Mouse (Mus musculus) lung, embryonic 14.5 days (tissue): Measurements from ENCODE around the gene Scyl3. TPM values are rescaled to one million over a fixed set of nuclear protein-coding genes. Genes with fewer than 3 reads are reported as not detected.

Source experiments
- ATAC-seq: fragments of 200-750 bp; cut with Nextera tagmentation; 2 replicates; pipeline ENCODE4 v1.8.0; 2017; ENCODE audit warnings: mild to moderate bottlenecking, moderate TSS enrichment, moderate library complexity; ENCODE audit not compliant: insufficient read depth
- DNase-seq: peaks from one replicate; pipeline ENCODE4 v3.0.0-alpha.2; 2015
- H3K27ac ChIP-seq: fragments of 300-500 bp; sonication (generic); 2 replicates; pipeline ENCODE4 v1.5.1; 2014; ENCODE audit warnings: low read depth, mild to moderate bottlenecking, moderate library complexity
- H3K27me3 ChIP-seq: fragments of 300-500 bp; sonication (generic); 2 replicates; pipeline ENCODE4 v1.6.1; 2014; ENCODE audit warnings: low read length, control low read depth; ENCODE audit not compliant: insufficient read depth
- H3K36me3 ChIP-seq: fragments of 300-500 bp; sonication (generic); 2 replicates; pipeline ENCODE4 v1.6.1; 2014; ENCODE audit warnings: control low read depth; ENCODE audit not compliant: insufficient read depth
- H3K4me1 ChIP-seq: fragments of 300-500 bp; sonication (generic); 2 replicates; pipeline ENCODE4 v1.6.1; 2014; ENCODE audit warnings: antibody characterized with exemption, control low read depth; ENCODE audit not compliant: insufficient read depth
- H3K4me2 ChIP-seq: fragments of 300-500 bp; sonication (generic); 2 replicates; pipeline ENCODE4 v1.6.1; 2014; ENCODE audit warnings: mild to moderate bottlenecking
- H3K4me3 ChIP-seq: fragments of 300-500 bp; sonication (generic); 2 replicates; pipeline ENCODE4 v1.5.1; 2014; ENCODE audit warnings: low read depth, low read length
- H3K9ac ChIP-seq: fragments of 300-500 bp; sonication (generic); 2 replicates; pipeline ENCODE4 v1.6.1; 2014
- H3K9me3 ChIP-seq: fragments of 300-500 bp; sonication (generic); 2 replicates; pipeline ENCODE4 v1.6.1; 2016; ENCODE audit warnings: low read depth, low read length, control low read depth
- CTCF ChIP-seq: IDR thresholded peaks from 2 replicates; pipeline ENCODE4 v1.5.1; 2016; ENCODE audit warnings: antibody characterized with exemption, low read depth
- WGBS: fragments of 180-500 bp; shearing (Covaris S2); extraction: QIAGEN DNeasy Blood & Tissue Kit; methylation state at CpG from one replicate; pipeline ENCODE4 v1.1.7; 2014; 5-methylcytosine and 5-hydroxymethylcytosine counted together
- polyA plus RNA-seq: library from polyadenylated mRNA; unstranded; fragments of >200 nt; fragmentation: Nextera tagmentation; extraction: Ambion mirVana; gene quantifications from 2 replicates; pipeline ENCODE4 v1.2.1, GENCODE M21; 2014

Gene Scyl3
- polyA plus RNA-seq, 1 experiment from 2014 or later, result 19.8 TPM

DNA sequence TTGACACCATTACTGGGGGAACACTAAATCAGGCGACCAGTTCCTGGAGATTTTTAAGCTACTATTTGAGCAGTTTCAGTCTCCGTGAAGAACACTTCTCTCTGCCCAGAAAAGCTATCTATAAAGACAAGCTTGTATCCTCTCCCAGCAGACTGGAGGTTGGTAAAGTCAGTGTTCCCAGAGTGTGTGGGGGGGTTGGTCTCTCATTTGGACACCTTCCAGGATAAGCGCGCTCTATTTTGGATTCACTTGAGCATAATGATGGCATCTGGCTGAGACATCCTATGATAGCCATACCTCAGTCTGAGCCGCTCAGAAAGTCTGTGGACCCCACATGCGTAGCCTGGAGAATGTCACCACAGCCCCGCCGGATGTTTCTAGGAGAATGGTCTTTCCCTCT is 4.8 kb upstream of the Scyl3 start:
- no peaks in the 10 kb centered on the region for H3K9me3 ChIP-seq
- H3K4me2 ChIP-seq, result no peak overlapping the region
- DNase-seq (peak; percentile 29), ATAC-seq (no peak)
- no peak overlapping the region for H3K9ac ChIP-seq
- WGBS, result 74% methylated on average over 8 of the region's 8 CpGs
- H3K36me3 ChIP-seq, result no peaks in the 10 kb centered on the region
- H3K4me3 ChIP-seq, result no peak overlapping the region
- H3K4me1 ChIP-seq, result peaks cover 4% of the 10 kb centered on the region; the same call in 1 of the 2 replicates
- TF ChIP-seq CTCF, result no peak
- H3K27ac ChIP-seq, result no peak overlapping the region
- no peaks in the 10 kb centered on the region for H3K27me3 ChIP-seq

DNA sequence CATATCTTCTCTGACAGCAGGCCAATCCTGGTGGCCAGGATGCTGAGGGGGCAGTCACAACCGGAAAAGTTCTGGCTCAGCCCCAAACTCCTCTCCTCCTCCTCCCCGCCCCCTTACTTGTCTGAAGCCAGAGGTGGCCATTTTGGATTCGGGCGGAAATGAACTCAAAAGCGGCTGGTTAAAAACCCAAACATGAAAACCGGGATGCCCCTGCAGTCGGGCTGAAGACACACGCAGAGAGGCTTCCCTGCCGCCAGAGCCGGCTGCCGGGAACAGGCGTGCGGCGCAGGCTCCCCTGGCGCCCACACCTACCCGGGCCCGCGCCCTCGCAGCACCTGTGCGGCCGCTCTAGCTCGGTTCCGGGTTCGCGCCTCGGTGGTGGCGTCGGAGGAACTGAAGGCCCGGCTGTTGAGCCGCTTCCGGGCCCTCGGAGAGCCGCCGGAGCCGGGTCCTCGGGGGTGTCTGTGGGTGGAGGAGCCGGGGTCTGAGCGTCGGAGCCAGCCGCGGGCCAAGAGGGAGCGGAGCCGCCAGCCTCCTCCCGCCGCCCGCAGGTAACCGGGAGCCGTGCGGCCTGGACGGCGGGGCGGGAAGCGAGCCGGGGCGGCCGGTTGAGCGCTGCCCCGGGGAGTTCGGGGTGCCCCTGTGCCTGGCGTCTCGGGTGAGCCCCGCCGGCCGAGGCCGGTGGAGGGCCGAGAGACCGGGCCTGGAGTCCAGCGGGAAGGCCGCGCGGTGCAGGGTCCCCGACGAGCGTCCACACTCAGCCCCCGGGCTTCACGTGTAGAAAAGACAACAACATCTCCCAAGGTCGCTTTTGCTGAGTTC is 947 bp downstream of the Scyl3 start:
- WGBS, result under 1% methylated on average over 75 of the region's 77 CpGs
- no peak for TF ChIP-seq CTCF
- Histone ChIP-seq H3K36me3 (peaks cover 7% of the 10 kb centered on the region; the same call in 1 of the 2 replicates), H3K4me2 (peak overlapping the region; percentile 76), H3K9me3 (no peaks in the 10 kb centered on the region), H3K4me1 (peaks cover 15% of the 10 kb centered on the region; the same call in 1 of the 2 replicates), H3K9ac (peak overlapping the region; percentile 94), H3K27me3 (no peaks in the 10 kb centered on the region), H3K27ac (peak overlapping the region; percentile 68; the same call in 1 of the 2 replicates), H3K4me3 (peak overlapping the region; percentile 94)
- peak; percentile 93 for ATAC-seq
- DNase-seq, result peak; percentile 97

DNA sequence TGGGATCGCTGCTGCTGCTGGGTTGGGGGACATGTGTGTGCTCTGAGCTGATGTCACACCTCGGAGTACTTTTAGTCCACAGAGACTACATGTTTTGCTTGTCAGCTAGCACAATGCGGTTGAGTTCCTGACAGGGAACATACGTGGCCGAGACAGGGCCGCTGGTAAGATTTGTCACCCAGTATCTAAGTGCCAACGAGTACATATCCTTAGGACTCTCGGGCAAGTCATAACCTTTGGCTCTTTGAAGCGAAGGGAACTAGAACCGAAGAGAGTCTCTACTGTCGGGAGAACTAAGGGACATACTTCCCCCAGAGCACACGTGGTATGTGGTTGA is 1.5 kb downstream of the Scyl3 start:
- Histone ChIP-seq H3K4me1 (peaks cover 15% of the 10 kb centered on the region; the same call in 1 of the 2 replicates), H3K27me3 (no peaks in the 10 kb centered on the region), H3K4me2 (peak overlapping the region; percentile 76), H3K9me3 (no peaks in the 10 kb centered on the region), H3K4me3 (peak overlapping the region; percentile 94), H3K27ac (no peak overlapping the region), H3K9ac (peak overlapping the region; percentile 94), H3K36me3 (peaks cover 13% of the 10 kb centered on the region; the same call in 1 of the 2 replicates)
- ATAC-seq, result no peak; the same call in 1 of the 2 replicates
- no peak for DNase-seq
- 2% methylated on average over 12 of the region's 12 CpGs for WGBS
- no peak for TF ChIP-seq CTCF

DNA sequence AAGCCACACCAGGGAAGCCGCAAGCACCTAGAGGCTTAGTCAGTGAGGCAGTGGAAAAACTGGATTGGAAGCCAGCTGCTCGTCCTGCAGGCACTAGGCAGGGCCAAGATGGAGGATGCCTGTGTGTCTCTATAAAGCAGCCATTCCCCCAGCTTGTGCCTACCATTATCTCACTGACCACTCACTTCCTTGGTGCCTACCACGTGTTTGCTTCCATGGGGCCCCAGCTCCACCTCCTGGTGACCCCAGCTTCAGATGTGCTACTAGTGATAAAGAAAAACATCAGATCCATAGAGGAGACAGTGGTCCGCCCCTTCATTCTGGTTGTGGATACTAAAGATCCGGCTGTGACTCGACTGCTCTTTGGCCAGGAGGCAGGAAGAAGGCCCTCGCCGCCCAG is 2.9 kb downstream of the Scyl3 start:
- ATAC-seq (no peak), DNase-seq (no peak)
- Histone ChIP-seq H3K4me3 (no peak overlapping the region), H3K9ac (no peak overlapping the region), H3K9me3 (no peaks in the 10 kb centered on the region), H3K4me2 (no peak overlapping the region), H3K4me1 (peaks cover 15% of the 10 kb centered on the region; the same call in 1 of the 2 replicates), H3K27me3 (no peaks in the 10 kb centered on the region), H3K36me3 (peaks cover 27% of the 10 kb centered on the region; the same call in 1 of the 2 replicates), H3K27ac (no peak overlapping the region)
- 76% methylated on average over 8 of the region's 8 CpGs for WGBS
- no peak for TF ChIP-seq CTCF

DNA sequence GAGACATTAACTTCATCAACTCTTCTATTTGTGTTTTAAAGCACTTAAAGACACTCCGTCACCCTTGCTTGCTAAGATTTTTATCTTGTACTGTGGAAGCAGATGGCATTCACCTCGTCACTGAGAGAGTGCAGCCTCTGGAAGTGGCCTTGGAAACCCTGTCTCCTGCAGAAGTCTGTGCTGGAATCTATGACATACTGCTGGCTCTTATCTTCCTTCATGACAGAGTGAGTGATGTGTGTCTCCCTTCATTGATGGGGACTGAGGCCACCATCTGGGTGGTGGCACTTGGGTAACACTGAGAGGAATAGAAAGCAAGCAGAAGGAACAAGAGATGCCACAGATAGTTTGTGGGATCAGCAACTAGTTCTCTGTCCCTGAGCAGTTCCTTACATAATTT is 5.7 kb downstream of the Scyl3 start:
- 69% methylated on average over 2 of the region's 2 CpGs for WGBS
- peaks cover 48% of the 10 kb centered on the region for H3K36me3 ChIP-seq
- no peak overlapping the region for H3K27ac ChIP-seq
- no peak for TF ChIP-seq CTCF
- no peak for DNase-seq
- H3K9me3 ChIP-seq, result no peaks in the 10 kb centered on the region
- peaks cover 9% of the 10 kb centered on the region; the same call in 1 of the 2 replicates for H3K4me1 ChIP-seq
- H3K27me3 ChIP-seq, result no peaks in the 10 kb centered on the region
- no peak overlapping the region for H3K9ac ChIP-seq
- ATAC-seq, result no peak
- H3K4me2 ChIP-seq, result no peak overlapping the region
- no peak overlapping the region for H3K4me3 ChIP-seq

DNA sequence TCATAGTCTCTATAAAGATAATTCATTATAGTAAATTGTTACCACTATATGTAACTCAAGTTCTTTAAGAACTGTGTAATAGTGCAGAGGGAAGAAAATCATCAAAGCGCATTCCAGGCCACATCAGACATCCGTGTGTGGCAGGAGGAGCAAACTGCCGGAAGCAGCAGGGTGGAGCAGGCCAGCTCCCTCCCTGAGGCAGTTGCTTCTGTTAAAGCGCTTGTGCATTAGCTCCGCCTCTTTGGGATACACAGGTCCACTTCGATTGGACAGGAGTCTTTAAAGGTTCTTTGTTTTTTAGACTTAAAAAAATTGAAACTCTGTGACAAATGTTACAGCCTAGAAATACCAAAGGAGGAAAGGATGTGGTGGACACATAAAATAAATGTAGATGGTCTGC is 13.2 kb downstream of the Scyl3 start:
- H3K4me1 ChIP-seq, result no peaks in the 10 kb centered on the region
- WGBS, result 64% methylated on average over 6 of the region's 6 CpGs
- no peak for TF ChIP-seq CTCF
- no peak overlapping the region for H3K9ac ChIP-seq
- peaks cover 92% of the 10 kb centered on the region for H3K36me3 ChIP-seq
- DNase-seq (no peak), ATAC-seq (no peak)
- H3K27ac ChIP-seq, result no peak overlapping the region
- no peak overlapping the region for H3K4me3 ChIP-seq
- H3K9me3 ChIP-seq, result no peaks in the 10 kb centered on the region
- no peak overlapping the region for H3K4me2 ChIP-seq
- H3K27me3 ChIP-seq, result no peaks in the 10 kb centered on the region

DNA sequence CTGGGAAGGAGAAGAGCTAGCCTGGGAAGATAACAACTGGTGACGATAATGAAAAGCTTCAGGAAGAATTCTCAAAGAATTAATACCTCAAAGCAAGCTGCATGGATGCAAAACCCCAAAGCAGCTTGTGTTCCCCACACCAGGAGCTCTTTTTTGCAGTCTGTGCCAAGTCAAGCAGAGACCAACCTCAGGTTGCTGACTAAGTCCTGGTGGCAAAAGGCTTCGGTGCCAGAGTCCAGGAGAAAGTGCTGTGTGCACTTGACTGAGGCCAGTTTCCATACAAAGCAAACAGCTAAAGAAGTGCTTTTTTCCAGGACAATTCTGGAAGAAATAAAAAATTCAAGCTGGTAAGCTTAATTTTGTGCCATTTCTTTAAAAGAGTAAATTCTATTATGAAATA is 24.5 kb downstream of the Scyl3 start:
- H3K4me1 ChIP-seq, result no peaks in the 10 kb centered on the region

More for the DNA sequence above, 24.5 kb downstream of the Scyl3 start:
- H3K27ac ChIP-seq, result no peak overlapping the region
- TF ChIP-seq CTCF, result no peak
- 86% methylated on average over 2 of the region's 2 CpGs for WGBS
- no peak overlapping the region for H3K4me2 ChIP-seq
- H3K9me3 ChIP-seq, result no peaks in the 10 kb centered on the region
- DNase-seq, result no peak
- peaks cover 88% of the 10 kb centered on the region for H3K36me3 ChIP-seq
- no peak overlapping the region for H3K4me3 ChIP-seq
- no peak overlapping the region for H3K9ac ChIP-seq
- no peak for ATAC-seq
- no peaks in the 10 kb centered on the region for H3K27me3 ChIP-seq
